Mouse (Mus musculus): Measurements from ENCODE around the gene Olfr222.

DNA sequence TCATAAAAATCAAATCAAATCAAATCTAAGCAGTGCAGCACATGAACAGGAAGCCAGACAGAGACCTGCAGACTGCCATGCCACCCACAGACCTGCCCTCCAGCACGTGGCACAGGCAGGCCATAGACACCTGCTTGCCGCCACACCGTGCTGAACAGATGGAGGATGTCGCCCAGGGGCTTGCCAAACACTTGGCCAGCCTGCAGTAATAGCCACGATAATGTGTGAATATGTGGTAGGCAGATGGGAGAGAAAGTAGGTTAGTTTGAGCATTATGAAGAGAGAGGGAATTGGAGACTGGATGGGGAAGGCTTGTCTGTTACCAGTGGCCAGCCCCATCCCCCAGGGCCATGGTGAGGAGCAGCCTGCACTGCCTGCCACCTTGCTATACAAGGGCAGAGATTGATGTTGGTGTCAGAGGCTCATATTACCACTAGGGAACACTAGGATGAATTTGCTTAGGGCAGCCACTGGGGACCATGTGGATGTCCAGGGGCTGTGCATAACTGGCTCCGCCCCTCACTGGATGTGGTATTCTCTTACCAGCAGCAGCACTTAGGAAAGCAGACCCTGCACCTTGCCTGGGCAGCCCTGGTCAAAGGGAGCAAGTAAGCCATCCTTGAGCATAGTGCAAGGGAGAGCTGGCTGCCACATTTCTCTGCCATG is 45.0 kb downstream of the Olfr222 start:
- TF ChIP-seq CTCF (IDR thresholded peaks at IDR 0.05; ENCODE audit: low read depth, low read length) (no peak), POLR2A (IDR thresholded peaks at IDR 0.05; ENCODE audit: insufficient read depth, low read length) (no peak)
